Mouse (Mus musculus) thymus, adult 2 months (tissue): Measurements from ENCODE around the gene Prss43.
A peak's percentile ranks its signal among the peaks of the same experiment; 100 is the strongest.

Source experiments
- CTCF ChIP-seq: fragments of 200-500 bp; IDR thresholded peaks from 2 replicates; pipeline ENCODE4 v1.5.1; 2012; ENCODE audit warnings: mild to moderate bottlenecking, control low read depth, low read length, moderate library complexity, borderline replicate concordance; ENCODE audit not compliant: control insufficient read depth, poor library complexity, insufficient read depth; ENCODE audit errors: extremely low read depth
- POLR2A ChIP-seq: fragments of 200-500 bp; IDR thresholded peaks from 2 replicates; pipeline ENCODE4 v1.6.1; 2012; ENCODE audit warnings: mild to moderate bottlenecking, low read length, control low read depth, moderate library complexity; ENCODE audit not compliant: control insufficient read depth, poor library complexity, insufficient read depth; ENCODE audit errors: extremely low read depth

DNA sequence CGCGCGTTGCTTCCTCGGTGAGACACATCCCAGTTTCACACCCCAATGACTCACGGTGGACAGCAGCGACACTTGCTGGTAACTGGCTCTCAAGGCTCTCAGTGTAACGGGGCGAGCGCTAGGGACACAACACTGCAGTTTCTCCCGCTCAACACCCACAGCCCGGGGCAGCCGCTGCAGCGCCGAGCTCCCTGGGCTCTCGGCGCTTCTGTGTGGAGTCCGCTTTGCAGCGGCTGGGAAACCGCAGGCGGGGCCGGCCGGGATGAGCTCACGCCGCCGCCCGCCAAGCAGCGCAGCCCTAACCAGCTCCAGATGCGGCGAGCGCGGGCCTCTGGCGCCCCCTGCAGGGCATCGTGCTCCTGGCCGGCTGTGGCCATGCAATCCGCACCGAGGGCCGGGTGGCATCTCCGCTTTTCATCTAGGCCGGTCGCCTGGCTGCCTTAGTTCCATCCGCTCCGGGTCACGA, 45.2 kb upstream of the Prss43 start:
- 0 out of 2 replicates have a peak, but pooled peaks have one; percentile 38 for TF ChIP-seq POLR2A
- TF ChIP-seq CTCF, result peak; percentile 98
